Mouse (Mus musculus): ENCODE data around the gene Cend1.

The Cend1 gene

DNA sequence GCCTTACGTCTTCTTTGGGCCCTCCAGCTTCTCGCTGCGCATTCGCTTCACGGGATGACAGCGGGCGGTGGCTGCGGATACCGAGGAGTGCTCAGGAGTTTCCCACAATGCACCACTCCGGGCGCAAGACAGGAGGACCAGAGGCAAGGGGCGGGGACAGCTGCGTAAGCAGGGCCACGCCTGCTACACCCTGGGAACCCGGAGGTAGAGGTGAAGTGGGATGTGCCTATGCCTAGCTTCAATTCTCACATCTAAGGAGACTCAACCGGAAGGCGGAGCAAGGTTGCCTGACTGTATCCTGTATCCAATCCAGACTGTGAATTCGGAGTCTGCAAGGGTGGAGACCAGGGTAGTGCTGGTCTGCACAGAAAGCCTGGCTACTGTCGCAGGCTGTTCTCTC lies at the start of gene Cend1:
TSS of gene Cend1 (minus strand) at position 182 of the 400 bp plus-strand sequence.
- peak; percentile 61 to 76 for DNase-seq

DNA sequence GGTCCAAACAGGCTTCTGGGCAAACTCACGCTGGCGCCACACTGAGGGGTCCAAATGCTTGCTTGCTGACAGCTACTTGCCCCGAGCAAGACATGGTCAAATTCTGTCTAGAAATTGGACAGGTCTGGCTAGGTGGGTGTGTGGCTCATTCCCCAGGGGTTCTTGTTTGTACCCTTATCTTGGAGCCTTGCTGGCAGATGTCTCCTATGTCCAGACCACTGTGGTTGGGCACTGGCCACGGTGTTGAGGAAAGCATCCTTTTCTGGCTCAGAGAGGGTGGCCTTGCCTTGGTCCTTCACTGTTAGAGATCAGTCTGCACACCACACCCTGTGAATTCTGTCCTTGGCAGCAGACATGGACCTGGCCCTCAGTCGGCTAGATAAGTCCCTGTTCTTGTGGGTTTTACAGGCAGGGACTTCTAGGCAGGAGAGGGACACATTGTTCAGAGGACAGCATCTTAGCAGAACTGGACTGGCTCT lies 49.0 kb upstream of the Cend1 start:
- no peak for DNase-seq

DNA sequence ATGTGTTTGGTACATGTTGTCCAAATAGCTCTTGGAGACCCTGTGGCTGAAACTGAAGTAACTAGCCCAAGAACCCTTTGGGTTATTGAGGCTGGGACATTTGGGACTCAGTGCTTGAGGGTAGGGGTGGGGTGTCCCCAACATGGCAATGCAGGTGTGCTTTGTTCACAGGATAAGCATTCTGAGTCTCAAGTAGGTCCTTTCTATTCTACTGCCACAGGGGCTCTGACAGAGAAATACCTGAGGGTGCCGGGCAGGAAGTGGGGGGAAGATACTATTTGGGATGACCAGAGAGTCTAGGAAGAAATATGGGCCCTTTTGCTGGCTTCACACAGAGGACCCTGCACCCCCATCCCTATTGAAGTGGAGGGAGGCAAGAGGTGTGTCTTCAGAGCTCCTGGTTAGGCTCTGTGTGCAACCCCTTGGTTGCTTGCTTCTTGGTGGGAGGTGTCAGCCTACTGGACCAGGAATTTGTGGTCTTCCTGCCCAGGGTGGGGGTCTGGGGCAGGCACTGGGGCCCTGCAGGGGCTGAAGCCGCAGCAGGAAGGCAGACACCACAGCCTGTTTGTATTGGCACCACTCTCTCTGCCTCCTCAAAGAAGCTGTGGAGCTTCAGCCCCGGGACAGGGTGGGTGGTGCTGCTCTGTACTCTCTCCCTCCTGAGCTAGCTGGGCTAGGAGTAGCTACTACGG lies 48.4 kb upstream of the Cend1 start:
- no peak for DNase-seq

DNA sequence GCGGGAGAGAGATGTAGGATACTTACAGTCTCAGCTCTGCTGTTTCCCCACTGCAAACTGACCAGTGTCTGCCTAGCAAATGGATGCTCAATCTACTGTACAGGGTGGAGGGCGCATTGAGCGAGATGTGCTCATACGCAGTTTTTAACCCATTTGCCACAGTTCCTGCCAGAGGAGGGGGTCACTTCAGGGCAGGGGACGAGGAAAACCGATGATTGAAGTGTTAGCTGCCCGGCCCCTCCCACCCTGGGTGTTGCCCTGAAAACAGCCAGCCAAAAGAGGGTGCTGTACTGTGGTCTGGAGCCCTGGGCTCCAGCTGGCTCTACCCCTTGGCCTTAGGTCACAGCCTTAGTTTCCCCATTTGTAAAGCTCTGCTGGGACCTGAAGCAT lies 47.7 kb upstream of the Cend1 start:
- peak in 1 of 2 experiments; percentile 67 for DNase-seq

DNA sequence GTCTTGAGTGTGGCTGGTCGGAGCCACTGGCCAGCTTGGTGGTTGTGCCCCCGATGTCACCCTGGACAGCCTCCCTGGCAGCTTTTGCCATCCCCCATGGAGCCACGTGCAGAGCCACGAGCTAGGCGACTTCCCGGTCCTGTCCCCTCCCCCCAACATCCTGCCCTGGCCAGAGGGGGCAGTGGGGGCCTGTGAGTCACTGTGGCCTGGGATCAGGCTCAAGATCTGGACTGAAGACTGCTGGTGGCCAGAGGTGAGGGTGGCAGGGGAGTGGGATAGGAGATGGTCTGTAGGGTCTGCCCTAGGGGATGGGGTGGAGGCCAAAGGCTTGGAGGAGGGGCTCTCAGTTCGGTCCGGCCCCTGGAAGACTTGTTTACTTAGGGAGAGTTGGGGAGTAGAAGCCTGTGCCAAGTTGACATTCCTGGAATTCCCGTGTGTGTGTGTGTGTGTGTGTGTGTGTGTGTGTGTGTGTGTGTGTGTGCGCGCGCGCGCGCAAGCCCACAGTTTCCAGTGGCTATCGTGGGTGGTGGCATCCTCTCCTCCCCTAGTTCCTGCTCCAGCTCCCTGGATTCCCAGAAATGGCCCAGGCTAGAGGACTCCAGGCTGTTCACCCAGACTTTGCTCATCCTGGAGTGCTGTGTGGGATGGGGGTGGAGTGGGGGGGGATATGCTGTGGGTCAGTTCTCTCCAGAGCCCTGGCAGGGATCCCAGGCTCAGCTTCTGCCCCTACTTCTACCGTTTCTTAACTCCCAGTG lies 47.1 kb upstream of the Cend1 start:
- DNase-seq: peak; percentile 96

DNA sequence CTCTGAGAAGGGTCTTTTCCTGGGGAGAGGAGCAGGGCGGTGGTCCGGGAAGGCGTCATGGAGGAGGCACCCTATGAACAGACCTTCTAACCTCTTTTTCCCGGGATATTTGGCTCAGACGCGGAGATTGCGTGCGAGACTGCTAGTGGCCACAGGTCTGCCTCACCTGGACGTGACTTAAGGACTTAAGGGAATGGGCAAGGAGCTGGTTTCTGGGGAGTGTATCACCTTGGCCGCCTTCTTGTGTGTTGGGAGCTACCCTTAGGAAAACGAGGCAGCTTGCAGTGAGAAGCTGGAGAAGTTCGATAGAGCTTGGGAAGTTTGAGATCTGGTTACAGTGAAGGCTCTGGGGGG lies 46.5 kb upstream of the Cend1 start:
- peak in 1 of 2 experiments; percentile 41 for DNase-seq

DNA sequence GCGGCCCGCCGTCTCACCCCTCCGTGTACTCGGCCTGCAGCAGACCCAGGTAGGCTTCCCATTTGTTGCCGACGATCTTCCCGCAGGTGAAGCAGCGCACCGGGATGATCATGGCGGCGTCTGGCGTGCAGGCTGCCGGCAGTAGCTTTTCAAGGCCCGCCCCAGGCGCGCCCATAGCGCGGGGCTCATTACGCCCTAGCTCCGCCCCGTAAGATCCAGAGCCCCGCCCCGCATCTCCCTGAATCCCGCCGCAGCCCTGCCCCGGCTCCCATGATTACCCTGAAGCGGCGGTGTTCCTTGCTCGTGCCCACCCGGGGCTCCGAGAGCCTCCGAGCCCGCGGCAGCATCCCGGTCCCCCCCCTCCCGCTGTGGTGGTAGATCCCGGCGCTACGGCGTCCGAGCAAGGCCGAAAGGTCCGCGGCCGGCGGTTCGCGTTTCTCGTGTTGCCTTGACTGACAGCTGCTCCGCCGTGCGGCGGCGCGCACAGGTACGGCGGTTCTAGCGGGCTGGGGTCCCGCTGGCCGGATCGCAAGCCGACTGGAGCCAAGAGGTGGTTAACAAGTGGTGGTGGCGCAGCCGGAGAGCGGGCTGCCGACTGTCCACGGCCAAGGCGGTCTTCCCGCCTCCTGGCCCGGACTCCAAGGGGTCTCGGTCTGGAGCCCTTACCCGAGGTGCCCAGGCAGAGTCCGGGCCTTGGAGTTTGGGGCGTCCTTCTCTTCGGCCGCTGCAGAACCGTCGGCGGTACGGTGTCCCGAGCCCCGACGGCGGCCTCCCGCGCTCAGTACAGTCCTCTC lies 45.9 kb upstream of the Cend1 start, which contains the start of the genes Polr2l and Tspan4:
TSS of gene Polr2l (minus strand) at position 122 of the 794 bp plus-strand sequence.
TSS of gene Tspan4 (plus strand) at position 230 of the 794 bp plus-strand sequence.
- DNase-seq: peak; percentile 88 to 93

DNA sequence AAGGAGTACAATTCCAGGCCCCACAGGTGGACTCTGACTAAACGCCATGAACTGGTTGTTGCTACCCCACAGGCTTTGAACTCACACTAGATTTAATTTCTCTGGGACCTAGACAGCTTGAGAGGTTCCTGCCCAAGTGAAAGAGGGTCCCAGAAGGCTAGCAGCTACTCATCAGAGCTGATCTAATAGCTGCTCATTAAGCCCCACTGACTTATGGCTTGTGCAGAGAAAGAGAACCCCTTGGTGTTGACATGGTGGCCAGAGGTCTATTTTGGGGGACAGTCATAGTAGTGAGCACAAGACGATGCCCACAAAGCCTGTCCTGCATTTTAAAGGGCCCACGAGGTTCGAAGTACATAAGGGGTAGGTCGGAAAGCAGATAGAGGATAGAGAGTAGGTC lies 44.9 kb upstream of the Cend1 start:
- DNase-seq: no peak

DNA sequence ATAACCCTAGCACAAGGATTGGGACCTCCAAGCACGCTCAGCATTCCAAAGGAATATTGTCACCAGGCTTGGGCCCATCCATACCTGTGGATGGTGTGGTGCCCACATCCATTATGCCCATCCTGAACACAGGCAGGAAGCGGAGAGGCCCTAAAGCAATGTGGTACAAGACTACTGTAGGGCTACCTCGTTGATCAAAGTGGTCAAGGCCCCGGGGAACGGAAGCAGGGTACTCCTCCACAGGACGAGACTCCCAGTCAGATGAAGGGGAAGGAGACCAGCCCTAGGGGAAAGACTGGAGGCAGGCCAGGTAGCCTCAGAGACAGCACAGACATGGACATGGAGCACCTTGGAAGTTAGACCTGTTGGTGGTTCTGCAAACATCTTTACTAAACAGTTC lies 43.5 kb upstream of the Cend1 start:
- DNase-seq: no peak

DNA sequence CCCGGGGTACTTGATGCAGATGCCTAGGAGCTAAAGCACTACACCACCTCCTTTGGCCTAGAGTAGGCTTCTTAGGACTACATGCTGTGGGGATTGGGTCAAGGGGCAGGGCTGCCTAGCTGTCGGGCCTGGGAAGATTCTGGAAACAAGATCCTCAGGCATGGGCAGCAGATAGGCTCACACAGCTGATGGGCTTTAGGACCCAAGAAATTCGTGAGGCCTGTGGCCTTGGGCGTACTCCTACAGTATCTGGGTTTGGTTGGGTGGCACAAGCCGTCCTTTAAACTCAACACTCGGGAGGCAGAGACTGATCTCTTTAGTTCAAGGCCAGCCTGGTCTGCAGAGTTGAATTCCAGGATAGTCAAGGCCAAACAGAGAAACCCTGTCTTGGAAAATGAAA lies 42.9 kb upstream of the Cend1 start:
- DNase-seq: no peak

DNA sequence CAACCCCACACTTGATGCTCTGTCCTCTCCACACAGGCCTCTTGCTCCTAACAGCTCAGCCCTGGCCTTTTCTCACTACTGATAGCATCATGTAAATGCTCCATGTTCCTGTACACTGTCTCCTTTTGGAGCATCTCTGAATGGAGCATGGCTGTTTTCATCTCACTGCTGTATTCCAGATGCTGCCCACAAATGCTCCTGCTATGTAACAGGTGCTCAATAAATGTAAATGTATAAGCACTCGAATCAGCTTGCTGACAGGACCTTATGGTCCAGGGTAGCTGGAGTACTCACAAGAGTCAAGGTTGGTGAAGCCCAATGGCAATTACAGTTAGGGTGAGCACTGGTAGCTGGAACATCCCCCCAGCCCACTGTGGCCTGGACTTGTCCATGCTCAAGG lies 41.9 kb upstream of the Cend1 start:
- DNase-seq: no peak

DNA sequence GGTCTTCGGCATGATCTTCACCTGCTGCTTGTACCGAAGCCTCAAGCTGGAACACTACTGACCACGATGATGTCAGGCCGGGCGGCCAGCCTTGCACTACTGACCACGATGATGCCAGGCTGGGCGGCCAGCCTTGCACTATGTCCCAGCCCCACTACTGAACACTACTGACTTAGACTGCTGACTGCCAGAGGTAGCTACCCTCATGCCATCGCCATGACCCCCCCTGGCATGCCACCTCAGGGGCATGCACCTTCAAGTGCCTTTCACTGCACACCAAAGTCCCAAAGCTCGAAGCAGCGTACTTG lies 41.3 kb upstream of the Cend1 start:
- DNase-seq: no peak

DNA sequence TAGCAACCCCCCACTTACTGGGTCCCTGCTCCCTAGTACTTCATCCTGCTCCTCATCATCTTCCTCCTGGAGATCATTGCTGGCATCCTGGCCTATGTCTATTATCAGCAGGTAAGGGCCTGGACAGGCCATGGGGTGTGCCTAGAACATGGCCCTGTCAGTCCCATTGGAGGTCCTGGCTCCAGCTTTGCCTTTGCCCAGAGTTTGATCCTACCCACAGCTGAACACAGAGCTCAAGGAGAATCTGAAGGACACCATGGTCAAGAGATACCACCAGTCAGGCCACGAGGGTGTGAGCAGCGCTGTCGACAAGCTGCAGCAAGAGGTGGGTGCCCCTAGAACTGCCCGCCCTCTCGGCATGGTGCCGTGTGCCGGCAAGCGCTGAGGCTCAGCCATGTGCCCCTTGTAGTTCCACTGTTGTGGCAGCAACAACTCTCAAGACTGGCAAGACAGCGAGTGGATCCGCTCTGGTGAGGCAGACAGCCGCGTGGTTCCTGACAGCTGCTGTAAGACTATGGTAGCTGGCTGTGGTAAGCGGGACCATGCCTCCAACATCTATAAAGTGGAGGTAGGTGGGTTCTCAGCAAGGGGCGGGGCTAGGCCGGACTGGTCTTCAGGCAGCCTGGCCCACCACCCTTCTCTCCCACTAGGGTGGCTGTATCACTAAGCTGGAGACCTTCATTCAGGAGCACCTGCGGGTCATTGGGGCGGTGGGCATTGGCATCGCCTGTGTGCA lies 40.8 kb upstream of the Cend1 start:
- DNase-seq: no peak

DNA sequence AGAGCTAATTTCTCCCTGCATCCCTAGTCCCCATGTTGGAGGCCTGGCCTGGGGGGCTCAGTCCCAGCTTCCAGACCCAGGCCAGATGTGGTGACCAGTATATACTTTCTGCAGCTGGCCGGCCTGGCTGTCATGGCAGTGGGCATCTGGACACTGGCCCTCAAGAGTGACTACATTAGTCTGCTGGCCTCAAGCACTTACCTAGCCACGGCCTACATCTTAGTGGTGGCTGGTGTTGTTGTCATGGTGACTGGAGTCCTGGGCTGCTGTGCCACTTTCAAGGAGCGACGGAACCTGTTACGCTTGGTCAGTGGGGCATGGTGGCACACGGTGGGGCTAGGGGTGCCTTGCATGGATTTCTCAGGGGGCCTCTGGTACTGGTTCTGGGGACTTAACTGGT lies 40.1 kb upstream of the Cend1 start:
- peak in 1 of 2 experiments; percentile 52 for DNase-seq

DNA sequence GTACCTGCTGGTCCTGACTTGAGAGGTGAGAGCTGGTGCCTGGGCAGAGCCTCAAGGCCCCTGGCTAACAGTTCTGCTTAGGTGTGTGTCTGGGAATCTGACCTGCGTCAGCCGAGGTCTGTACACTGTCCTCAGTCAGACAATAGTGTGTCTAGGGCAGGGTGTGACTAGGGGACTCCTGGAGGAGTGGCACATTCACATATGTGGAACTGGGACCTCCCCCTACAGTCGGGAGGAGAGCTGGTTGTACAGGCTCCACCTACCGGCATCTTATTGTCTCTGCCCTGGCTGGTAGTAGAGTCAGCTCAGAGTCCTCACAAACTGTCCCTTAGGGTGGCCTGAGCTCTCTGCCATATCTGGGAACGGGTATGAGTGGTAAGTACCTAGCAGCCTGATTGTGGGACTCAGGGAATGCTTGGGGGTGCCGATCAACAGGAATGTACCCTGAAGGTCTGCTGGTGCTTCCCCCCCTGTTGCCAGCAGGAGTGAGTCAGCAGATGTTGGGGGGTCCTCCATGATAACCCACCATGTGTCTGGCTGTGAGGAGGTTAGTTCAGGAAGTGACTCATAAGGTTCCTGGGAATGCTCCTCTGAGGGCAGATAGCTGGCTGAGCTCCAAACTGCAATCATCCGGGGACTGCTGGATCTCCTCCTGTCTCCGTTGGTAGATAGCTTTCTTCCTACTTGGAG lies 39.4 kb upstream of the Cend1 start:
- peak; percentile 82 for DNase-seq

DNA sequence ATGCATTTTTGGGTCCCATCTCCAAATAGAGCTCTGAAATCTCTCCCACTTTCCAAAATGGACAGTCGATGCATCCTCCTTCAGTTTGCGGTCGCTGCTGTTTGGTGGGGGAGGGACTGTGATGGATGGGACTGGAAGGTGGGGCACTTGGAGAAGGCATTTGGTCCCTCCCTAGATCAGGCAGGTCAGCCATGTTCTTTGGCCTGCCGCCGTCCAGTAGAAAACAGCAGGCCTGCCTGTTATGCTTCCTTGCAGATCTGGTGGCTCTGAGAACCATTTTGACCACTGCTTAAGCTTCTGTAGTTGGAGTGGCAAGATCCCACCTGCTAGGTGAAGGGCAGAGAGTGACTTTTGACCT lies 38.9 kb upstream of the Cend1 start:
- DNase-seq: peak in 1 of 2 experiments; percentile 57

DNA sequence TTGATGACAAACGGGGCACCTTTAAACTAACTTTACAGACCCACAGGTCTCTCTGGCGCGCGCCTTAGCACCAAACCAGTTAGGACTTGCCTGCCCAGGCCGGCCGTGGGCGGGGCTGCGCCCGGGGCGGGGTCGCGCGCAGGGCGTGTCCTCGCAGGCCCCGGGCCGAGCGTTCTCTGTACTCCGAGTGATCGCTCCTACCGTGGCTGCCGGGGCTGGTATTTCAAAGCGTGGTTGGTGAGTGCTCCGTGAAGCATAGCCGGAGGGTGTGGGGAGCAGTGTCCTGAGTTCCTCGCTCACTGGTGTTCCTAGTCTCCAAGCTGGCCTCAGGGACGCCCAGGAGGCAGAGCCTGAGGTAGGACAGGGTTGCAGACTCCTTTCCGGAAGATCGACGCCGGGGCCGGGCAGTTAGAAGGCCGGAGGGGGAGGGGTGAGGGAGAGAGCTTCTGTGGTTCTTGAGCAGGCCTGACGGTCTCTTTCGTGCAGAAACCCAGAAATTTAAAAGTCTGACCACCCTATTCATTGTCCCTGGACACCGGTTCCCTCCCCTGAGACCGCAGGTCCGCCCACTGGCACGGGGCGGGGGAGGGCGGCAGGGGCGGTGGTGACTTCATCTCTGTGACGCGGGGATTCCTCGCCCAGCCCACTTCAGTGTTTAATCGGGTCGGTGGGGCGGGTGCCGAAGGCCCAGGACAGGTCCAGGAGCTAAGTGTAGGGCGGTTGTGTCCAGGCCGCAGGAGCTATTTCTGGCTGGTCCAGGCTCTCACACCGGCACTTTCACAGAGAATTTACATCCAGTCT lies 38.1 kb upstream of the Cend1 start, which contains the start of gene Cd151:
TSS of gene Cd151 (plus strand) at position 163 of the 801 bp plus-strand sequence.
- peak; percentile 95 to 97 for DNase-seq

DNA sequence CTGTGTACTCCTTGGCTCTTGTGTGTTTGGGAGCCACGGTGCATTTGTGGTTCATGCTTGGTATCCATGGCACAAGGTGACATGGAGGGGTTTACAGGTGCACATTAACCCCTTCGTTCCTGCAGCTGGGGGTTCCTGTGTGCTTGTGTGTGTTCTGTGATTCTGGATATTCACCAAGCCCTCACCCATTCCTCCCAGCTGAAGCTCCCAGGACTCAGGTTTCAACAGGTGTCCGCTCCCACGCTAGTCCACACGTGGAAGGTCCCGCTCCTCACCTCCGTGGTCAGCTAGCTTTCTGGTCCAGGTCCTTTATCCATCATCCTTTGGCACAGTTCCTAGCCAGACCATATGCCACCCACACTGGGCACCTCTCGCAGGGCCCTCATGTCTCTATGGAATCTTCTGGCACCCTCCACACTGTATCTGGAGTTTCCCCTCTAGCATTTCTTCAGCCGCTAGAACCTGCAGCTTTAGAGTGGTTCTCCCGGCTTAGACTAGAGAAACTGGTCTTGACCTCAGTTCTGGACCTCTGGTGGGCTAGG lies 37.4 kb upstream of the Cend1 start:
- DNase-seq: no peak

DNA sequence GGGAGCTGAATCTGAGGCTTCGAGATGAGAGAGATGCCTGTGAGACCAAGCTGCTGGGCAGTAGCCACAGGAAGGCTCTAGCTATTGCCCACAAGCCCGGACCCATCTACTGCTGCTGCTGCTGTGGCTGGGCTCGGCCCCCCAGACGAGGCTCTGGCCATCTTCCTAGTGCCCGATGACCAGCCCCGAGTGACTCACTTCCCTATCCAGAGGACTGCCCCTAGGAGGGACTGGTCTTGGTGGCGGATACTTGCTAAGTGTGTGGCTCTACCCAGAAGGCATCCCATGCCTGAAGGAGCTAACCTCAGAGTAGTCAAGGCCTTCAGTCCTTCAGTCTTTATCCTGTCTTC lies 36.7 kb upstream of the Cend1 start:
- DNase-seq: no peak

DNA sequence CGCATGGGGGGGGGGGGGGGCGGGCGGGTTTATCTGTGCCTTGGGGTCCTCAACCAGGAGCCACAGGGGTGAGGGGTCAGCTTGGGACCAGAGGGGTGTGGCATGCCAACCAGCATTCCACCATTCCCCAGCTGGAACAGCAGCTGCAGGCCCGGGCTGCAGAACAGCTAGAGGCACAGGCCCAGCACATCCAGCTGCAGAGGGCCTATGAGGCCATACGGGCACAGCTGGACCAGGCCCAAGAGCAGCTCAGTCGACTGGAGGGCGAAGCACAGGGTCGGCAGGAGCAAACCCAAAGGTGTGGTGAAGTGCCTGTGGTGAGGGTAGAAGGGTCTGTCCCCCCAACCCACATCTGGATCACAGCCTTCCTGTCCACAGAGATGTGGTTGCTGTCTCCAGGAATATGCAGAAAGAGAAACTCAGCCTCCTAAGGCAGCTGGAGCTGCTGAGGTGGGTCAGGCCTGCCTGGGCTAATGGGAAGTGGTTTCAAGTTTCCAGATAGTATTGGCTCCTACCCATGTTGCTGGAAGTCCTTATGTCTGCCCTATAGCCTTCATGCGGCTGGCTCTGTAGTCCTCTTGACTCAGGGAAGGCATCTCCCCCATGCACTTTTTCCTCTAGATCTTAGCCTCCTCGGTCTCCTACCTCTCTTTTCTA lies 36.2 kb upstream of the Cend1 start:
- DNase-seq: no peak

Data from kidney, postnatal 36 days (tissue).